Mouse (Mus musculus): ENCODE data around the gene Slc39a11. TPM values are rescaled to one million over a fixed set of nuclear protein-coding genes. Genes with fewer than 3 reads are reported as not detected.

Gene Slc39a11
- polyA plus RNA-seq, 1 experiment from 2014 or later = 31.2 TPM

- no peaks in the 10 kb centered on the region for H3K36me3 ChIP-seq
- no peak overlapping the region for H3K4me3 ChIP-seq (replicated peaks)
- no peaks in the 10 kb centered on the region for H3K9me3 ChIP-seq
- no peak for ATAC-seq
- no peak overlapping the region for H3K27ac ChIP-seq
- H3K4me2 ChIP-seq (replicated peaks) = no peak overlapping the region
- no peaks in the 10 kb centered on the region; the same call in 1 of the 2 replicates for H3K4me1 ChIP-seq (replicated peaks)
- H3K9ac ChIP-seq (replicated peaks) = no peak overlapping the region
- WGBS = 78% methylated on average over 12 of the region's 12 CpGs
- H3K27me3 ChIP-seq = no peaks in the 10 kb centered on the region
Measured at GRCm38 (mm10) chr11:113494021-113494546, 155.8 kb downstream of the Slc39a11 start.

GRCm38 (mm10) chr11:113490530-113491520 is 159.1 kb downstream of the Slc39a11 start:
- H3K27ac ChIP-seq = no peak overlapping the region
- H3K9ac ChIP-seq (replicated peaks) = no peak overlapping the region
- 85% methylated on average over 20 of the region's 20 CpGs for WGBS
- no peaks in the 10 kb centered on the region for H3K36me3 ChIP-seq
- no peak for ATAC-seq
- H3K4me2 ChIP-seq (replicated peaks) = no peak overlapping the region
- H3K9me3 ChIP-seq = no peaks in the 10 kb centered on the region
- H3K27me3 ChIP-seq = no peaks in the 10 kb centered on the region
- H3K4me1 ChIP-seq (replicated peaks) = no peaks in the 10 kb centered on the region; the same call in 1 of the 2 replicates
- no peak overlapping the region for H3K4me3 ChIP-seq (replicated peaks)

- Histone ChIP-seq H3K9ac (replicated peaks) (no peak overlapping the region), H3K27me3 (no peaks in the 10 kb centered on the region), H3K9me3 (no peaks in the 10 kb centered on the region), H3K4me3 (replicated peaks) (no peak overlapping the region), H3K4me1 (replicated peaks) (no peaks in the 10 kb centered on the region; the same call in 1 of the 2 replicates), H3K36me3 (no peaks in the 10 kb centered on the region), H3K27ac (no peak overlapping the region), H3K4me2 (replicated peaks) (no peak overlapping the region)
- ATAC-seq = no peak
- WGBS = 77% methylated on average over 8 of the region's 8 CpGs
Measured at GRCm38 (mm10) chr11:113487603-113488335, 162.1 kb downstream of the Slc39a11 start.

- Histone ChIP-seq H3K4me3 (replicated peaks) (no peak overlapping the region), H3K27me3 (no peaks in the 10 kb centered on the region), H3K27ac (no peak overlapping the region), H3K4me1 (replicated peaks) (no peaks in the 10 kb centered on the region), H3K9ac (replicated peaks) (no peak overlapping the region), H3K36me3 (no peaks in the 10 kb centered on the region), H3K4me2 (replicated peaks) (no peak overlapping the region), H3K9me3 (no peaks in the 10 kb centered on the region)
- ATAC-seq = no peak
- 88% methylated on average over 10 of the region's 10 CpGs for WGBS
Measured at GRCm38 (mm10) chr11:113484037-113484436, 165.8 kb downstream of the Slc39a11 start.

GRCm38 (mm10) chr11:113477550-113477949 is 172.3 kb downstream of the Slc39a11 start:
- Histone ChIP-seq H3K4me1 (replicated peaks) (peaks cover 27% of the 10 kb centered on the region), H3K9ac (replicated peaks) (no peak overlapping the region), H3K9me3 (no peaks in the 10 kb centered on the region), H3K27me3 (no peaks in the 10 kb centered on the region), H3K27ac (peak overlapping the region; percentile 35; the same call in 1 of the 2 replicates), H3K4me2 (replicated peaks) (no peak overlapping the region), H3K36me3 (no peaks in the 10 kb centered on the region), H3K4me3 (replicated peaks) (no peak overlapping the region)
- 49% methylated on average over 9 of the region's 9 CpGs for WGBS
- no peak for ATAC-seq

- no peaks in the 10 kb centered on the region for H3K9me3 ChIP-seq
- H3K36me3 ChIP-seq = no peaks in the 10 kb centered on the region
- no peak overlapping the region for H3K4me2 ChIP-seq (replicated peaks)
- no peaks in the 10 kb centered on the region for H3K27me3 ChIP-seq
- no peak overlapping the region for H3K9ac ChIP-seq (replicated peaks)
- no peak for ATAC-seq
- WGBS = 85% methylated on average over 9 of the region's 9 CpGs
- H3K4me3 ChIP-seq (replicated peaks) = no peak overlapping the region
- H3K27ac ChIP-seq = no peak overlapping the region
- H3K4me1 ChIP-seq (replicated peaks) = peaks cover 27% of the 10 kb centered on the region
Measured at GRCm38 (mm10) chr11:113476720-113477119, 173.2 kb downstream of the Slc39a11 start.

- no peak for ATAC-seq
- 79% methylated on average over 5 of the region's 5 CpGs for WGBS
- peaks cover 31% of the 10 kb centered on the region for H3K4me1 ChIP-seq (replicated peaks)
- no peaks in the 10 kb centered on the region for H3K36me3 ChIP-seq
- no peak overlapping the region for H3K4me3 ChIP-seq (replicated peaks)
- no peak overlapping the region for H3K9ac ChIP-seq (replicated peaks)
- no peak overlapping the region for H3K27ac ChIP-seq
- H3K27me3 ChIP-seq = no peaks in the 10 kb centered on the region
- H3K9me3 ChIP-seq = no peaks in the 10 kb centered on the region
- H3K4me2 ChIP-seq (replicated peaks) = no peak overlapping the region
Measured at GRCm38 (mm10) chr11:113475491-113475890, 174.4 kb downstream of the Slc39a11 start.

- Histone ChIP-seq H3K4me2 (replicated peaks) (no peak overlapping the region), H3K36me3 (no peaks in the 10 kb centered on the region), H3K27ac (no peak overlapping the region), H3K4me3 (replicated peaks) (no peak overlapping the region), H3K27me3 (no peaks in the 10 kb centered on the region), H3K9me3 (no peaks in the 10 kb centered on the region), H3K9ac (replicated peaks) (no peak overlapping the region), H3K4me1 (replicated peaks) (peaks cover 39% of the 10 kb centered on the region)
- 58% methylated on average over 7 of the region's 7 CpGs for WGBS
- ATAC-seq = no peak
Measured at GRCm38 (mm10) chr11:113473998-113474534, 175.8 kb downstream of the Slc39a11 start.

- ATAC-seq = no peak
- H3K9ac ChIP-seq (replicated peaks) = no peak overlapping the region
- 83% methylated on average over 9 of the region's 9 CpGs for WGBS
- no peaks in the 10 kb centered on the region for H3K36me3 ChIP-seq
- H3K4me1 ChIP-seq (replicated peaks) = peaks cover 47% of the 10 kb centered on the region
- no peaks in the 10 kb centered on the region for H3K9me3 ChIP-seq
- no peaks in the 10 kb centered on the region for H3K27me3 ChIP-seq
- H3K4me2 ChIP-seq (replicated peaks) = no peak overlapping the region
- no peak overlapping the region for H3K27ac ChIP-seq
- H3K4me3 ChIP-seq (replicated peaks) = no peak overlapping the region
Measured at GRCm38 (mm10) chr11:113471936-113472335, 177.9 kb downstream of the Slc39a11 start.

- H3K36me3 ChIP-seq = no peaks in the 10 kb centered on the region
- H3K4me1 ChIP-seq (replicated peaks) = peaks cover 52% of the 10 kb centered on the region
- H3K4me3 ChIP-seq (replicated peaks) = no peak overlapping the region
- H3K9ac ChIP-seq (replicated peaks) = no peak overlapping the region
- H3K27ac ChIP-seq = no peak overlapping the region
- H3K9me3 ChIP-seq = no peaks in the 10 kb centered on the region
- no peak for ATAC-seq
- no peak overlapping the region for H3K4me2 ChIP-seq (replicated peaks)
- H3K27me3 ChIP-seq = no peaks in the 10 kb centered on the region
- WGBS = 83% methylated on average over 17 of the region's 17 CpGs
Measured at GRCm38 (mm10) chr11:113469919-113470785, 179.7 kb downstream of the Slc39a11 start.

GRCm38 (mm10) chr11:113468016-113468415 is 181.9 kb downstream of the Slc39a11 start:
- Histone ChIP-seq H3K9me3 (no peaks in the 10 kb centered on the region), H3K36me3 (no peaks in the 10 kb centered on the region), H3K4me1 (replicated peaks) (peaks cover 37% of the 10 kb centered on the region), H3K4me3 (replicated peaks) (no peak overlapping the region), H3K27ac (peak overlapping the region; percentile 88), H3K27me3 (no peaks in the 10 kb centered on the region), H3K4me2 (replicated peaks) (peak overlapping the region; percentile 26; the same call in 1 of the 2 replicates), H3K9ac (replicated peaks) (no peak overlapping the region)
- ATAC-seq = peak; percentile 67
- 28% methylated on average over 10 of the region's 10 CpGs for WGBS

Measured in midbrain, embryonic 13.5 days (tissue).